ENCODE assay signal across 10 mouse cellular contexts in genomic region chr7:45523678-45524170, GRCm38 (mm10). TPM values are rescaled to one million over a fixed set of nuclear protein-coding genes. Genes with fewer than 3 reads are reported as not detected.
DNase-seq lines count a peak whose midpoint lies in the region; ATAC-seq and TF ChIP-seq lines count a peak whose summit lies in the region.
"Had no signal": no experiment of that assay in that cellular context is flagged by ENCODE, and none has a peak within 500 bp of the region (broad histone marks: within the 10 kb centered on the region; RNA-seq: fewer than 3 reads in every experiment).

No protein-coding gene starts in this region.

- peak overlapping the region; percentile 87 for H3K4me3 ChIP-seq in erythroblast, embryonic 14.5 days (replicated peaks)
- peak overlapping the region; percentile 26 for H3K4me3 ChIP-seq in lung, postnatal 0 days (ENCODE audit: low read depth, low read length)
- H3K4me3 ChIP-seq in intestine, embryonic 15.5 days (replicated peaks), result no peak overlapping the region

- H3K4me1 ChIP-seq in erythroblast, embryonic 14.5 days (ENCODE audit: control insufficient read depth), result peaks cover 48% of the 10 kb centered on the region
- peaks cover 9% of the 10 kb centered on the region for H3K4me1 ChIP-seq in lung, postnatal 0 days (ENCODE audit: insufficient read depth, low read depth, low read length)
- H3K4me1 ChIP-seq in intestine, embryonic 15.5 days (replicated peaks), result peaks cover 27% of the 10 kb centered on the region

- H3K9me3 ChIP-seq in erythroblast, embryonic 14.5 days (ENCODE audit: control insufficient read depth, low read length), result peaks cover 4% of the 10 kb centered on the region
- no peaks in the 10 kb centered on the region for H3K9me3 ChIP-seq in lung, postnatal 0 days (ENCODE audit: low read length)
- H3K9me3 ChIP-seq in intestine, embryonic 15.5 days, result no peaks in the 10 kb centered on the region

- TF ChIP-seq EP300 in lung, postnatal 0 days (IDR thresholded peaks at IDR 0.05), result no peak

- peaks cover 3% of the 10 kb centered on the region for H3K27me3 ChIP-seq in erythroblast, embryonic 14.5 days (ENCODE audit: control insufficient read depth)
- H3K27me3 ChIP-seq in lung, postnatal 0 days (replicated peaks; ENCODE audit: insufficient read depth, low read length), result no peaks in the 10 kb centered on the region
- H3K27me3 ChIP-seq in intestine, embryonic 15.5 days (replicated peaks), result no peaks in the 10 kb centered on the region
- no peaks in the 10 kb centered on the region; the same call in 1 of the 2 replicates for H3K27me3 ChIP-seq in splenic B cell, adult 2 months (ENCODE audit: control insufficient read depth, insufficient read depth, low read length, poor library complexity, severe bottlenecking)

- peak overlapping the region; percentile 49 for H3K4me2 ChIP-seq in lung, postnatal 0 days (replicated peaks; ENCODE audit: low read depth, low read length)
- peak overlapping the region; percentile 24 for H3K4me2 ChIP-seq in intestine, embryonic 15.5 days (replicated peaks)

- TF ChIP-seq CTCF in lung, postnatal 0 days (IDR thresholded peaks at IDR 0.05), result no peak

- H3K36me3 ChIP-seq in erythroblast, embryonic 14.5 days (ENCODE audit: control insufficient read depth), result peaks cover 69% of the 10 kb centered on the region
- H3K36me3 ChIP-seq in lung, postnatal 0 days (ENCODE audit: insufficient read depth, low read length), result peaks cover 5% of the 10 kb centered on the region; the same call in 1 of the 2 replicates
- H3K36me3 ChIP-seq in intestine, embryonic 15.5 days, result no peaks in the 10 kb centered on the region
- no peaks in the 10 kb centered on the region for H3K36me3 ChIP-seq in splenic B cell, adult 2 months (ENCODE audit: control insufficient read depth, insufficient read depth, low read length, poor library complexity, severe bottlenecking)

- ATAC-seq in erythroblast, adult 5-6 weeks (replicated peaks; ENCODE audit: low FRiP score, poor library complexity, severe bottlenecking), result no peak
- ATAC-seq in lung, postnatal 0 days, result no peak
- ATAC-seq in intestine, embryonic 15.5 days, result no peak
- ATAC-seq in activated CD4-positive, CD25-positive, alpha-beta regulatory T cell, adult 4 months, result no peak

- DNase-seq in lung, postnatal 0 days (ENCODE audit: low spot score), result no peak
- DNase-seq in lung, postnatal 4 days, result no peak
- peak; percentile 33 for DNase-seq in splenic B cell, adult 2 months (ENCODE audit: low read depth, low spot score)
- no peak for DNase-seq in layer of hippocampus, postnatal 14 days (ENCODE audit: low spot score in 2 of 2)
- DNase-seq: cerebellum, postnatal 36 days had no signal

- H3K9ac ChIP-seq in lung, postnatal 0 days (replicated peaks; ENCODE audit: low read depth), result no peak overlapping the region; the same call in 1 of the 2 replicates
- H3K9ac ChIP-seq in intestine, embryonic 15.5 days, result peak overlapping the region; percentile 32; the same call in 1 of the 2 replicates

- 79% methylated on average over 12 of the region's 13 CpGs for WGBS in lung, postnatal 0 days
- WGBS in intestine, embryonic 15.5 days, result 73% methylated on average over 13 of the region's 13 CpGs

- H3K27ac ChIP-seq in lung, postnatal 0 days (ENCODE audit: low read length), result no peak overlapping the region
- no peak overlapping the region; the same call in 1 of the 2 replicates for H3K27ac ChIP-seq in intestine, embryonic 15.5 days

RNA-seq across cellular contexts. Expression of gene Ppp1r15a, which starts 2.3 kb away (rescaled TPM):
- polyA plus RNA-seq in erythroblast, embryonic 14.5 days (2012), result 543 and 840 TPM in 2 replicates
- 1,095 and 1,392 TPM in 2 replicates for total RNA-seq in erythroblast, adult 5-6 weeks (2015; ENCODE audit: low replicate concordance)
- total RNA-seq in erythroblast, adult 5-6 weeks (2017; ENCODE audit: low replicate concordance), result 1,351 and 1,490 TPM in 2 replicates
- 36.6 and 39.1 TPM in 2 replicates for polyA plus RNA-seq in lung, postnatal 0 days (2015; fragmentation: Nextera tagmentation; extraction: Ambion mirVana)
- polyA plus RNA-seq in intestine, embryonic 15.5 days (2015; fragmentation: Nextera tagmentation; extraction: Ambion mirVana), result 16.5 and 17.0 TPM in 2 replicates
- total RNA-seq in layer of hippocampus, postnatal 14 days (2021), result 10 to 100 TPM; 27.8 to 29.5 TPM
- 10 to 100 TPM; 27.5 to 33.4 TPM for polyA plus RNA-seq in activated CD4-positive, CD25-positive, alpha-beta regulatory T cell, adult 4 months (2017; shearing (Covaris generic))

RNA-seq across cellular contexts. Expression of gene Plekha4, which starts 2.4 kb away (rescaled TPM):
- polyA plus RNA-seq in erythroblast, embryonic 14.5 days (2012), result 0.42 and 1.0 TPM in 2 replicates
- total RNA-seq in erythroblast, adult 5-6 weeks (2015; ENCODE audit: low replicate concordance), result 1.3 TPM in 1 of 2 replicates, not detected in the other
- 2.8 and 9.9 TPM in 2 replicates for total RNA-seq in erythroblast, adult 5-6 weeks (2017; ENCODE audit: low replicate concordance)
- 2.0 and 2.1 TPM in 2 replicates for polyA plus RNA-seq in lung, postnatal 0 days (2015; fragmentation: Nextera tagmentation; extraction: Ambion mirVana)
- polyA plus RNA-seq in intestine, embryonic 15.5 days (2015; fragmentation: Nextera tagmentation; extraction: Ambion mirVana), result 0.83 and 1.5 TPM in 2 replicates
- total RNA-seq in layer of hippocampus, postnatal 14 days (2021), result 1 to 10 TPM in 1 of 2 experiments, under 1 TPM in 1; 0.83 to 1.5 TPM
- polyA plus RNA-seq in activated CD4-positive, CD25-positive, alpha-beta regulatory T cell, adult 4 months (2017; shearing (Covaris generic)), result under 1 TPM in 1 of 2 experiments, not detected in 1; 0.79 TPM

RNA-seq across cellular contexts. Expression of gene Nucb1, which starts 13.5 kb away (rescaled TPM):
- 54.7 and 66.6 TPM in 2 replicates for polyA plus RNA-seq in erythroblast, embryonic 14.5 days (2012)
- 83.0 and 88.6 TPM in 2 replicates for total RNA-seq in erythroblast, adult 5-6 weeks (2015; ENCODE audit: low replicate concordance)
- 487 and 671 TPM in 2 replicates for total RNA-seq in erythroblast, adult 5-6 weeks (2017; ENCODE audit: low replicate concordance)
- polyA plus RNA-seq in lung, postnatal 0 days (2015; fragmentation: Nextera tagmentation; extraction: Ambion mirVana), result 203 and 213 TPM in 2 replicates
- polyA plus RNA-seq in intestine, embryonic 15.5 days (2015; fragmentation: Nextera tagmentation; extraction: Ambion mirVana), result 209 and 229 TPM in 2 replicates
- 100 to 1,000 TPM in 1 of 2 experiments, 10 to 100 TPM in 1; 97.1 to 109 TPM for total RNA-seq in layer of hippocampus, postnatal 14 days (2021)
- 100 to 1,000 TPM; 103 to 130 TPM for polyA plus RNA-seq in activated CD4-positive, CD25-positive, alpha-beta regulatory T cell, adult 4 months (2017; shearing (Covaris generic))

RNA-seq across cellular contexts. Expression of gene Hsd17b14, which starts 31.0 kb away (rescaled TPM):
- polyA plus RNA-seq in erythroblast, embryonic 14.5 days (2012), result 0.31 and 0.50 TPM in 2 replicates
- not detected in 2 replicates for total RNA-seq in erythroblast, adult 5-6 weeks (2015; ENCODE audit: low replicate concordance)
- not detected in 2 replicates for total RNA-seq in erythroblast, adult 5-6 weeks (2017; ENCODE audit: low replicate concordance)
- 0.95 and 1.4 TPM in 2 replicates for polyA plus RNA-seq in lung, postnatal 0 days (2015; fragmentation: Nextera tagmentation; extraction: Ambion mirVana)
- 2.1 and 2.8 TPM in 2 replicates for polyA plus RNA-seq in intestine, embryonic 15.5 days (2015; fragmentation: Nextera tagmentation; extraction: Ambion mirVana)
- total RNA-seq in layer of hippocampus, postnatal 14 days (2021), result not detected
- polyA plus RNA-seq in activated CD4-positive, CD25-positive, alpha-beta regulatory T cell, adult 4 months (2017; shearing (Covaris generic)), result not detected
- total RNA-seq: neutrophil, adult 5-6 weeks had no signal

RNA-seq across cellular contexts. Expression of gene Dhdh, which starts 35.1 kb away (rescaled TPM):
- 0.01 and 0.02 TPM in 2 replicates for polyA plus RNA-seq in erythroblast, embryonic 14.5 days (2012)
- total RNA-seq in erythroblast, adult 5-6 weeks (2015; ENCODE audit: low replicate concordance), result 3.3 TPM in 2 replicates
- total RNA-seq in erythroblast, adult 5-6 weeks (2017; ENCODE audit: low replicate concordance), result 2.1 and 2.3 TPM in 2 replicates
- polyA plus RNA-seq in lung, postnatal 0 days (2015; fragmentation: Nextera tagmentation; extraction: Ambion mirVana), result 3.5 and 4.5 TPM in 2 replicates
- 2.6 and 2.7 TPM in 2 replicates for polyA plus RNA-seq in intestine, embryonic 15.5 days (2015; fragmentation: Nextera tagmentation; extraction: Ambion mirVana)
- total RNA-seq in layer of hippocampus, postnatal 14 days (2021), result 1 to 10 TPM; 2.8 TPM
- 1 to 10 TPM in 1 of 2 experiments, under 1 TPM in 1; 0.61 to 1.3 TPM for polyA plus RNA-seq in activated CD4-positive, CD25-positive, alpha-beta regulatory T cell, adult 4 months (2017; shearing (Covaris generic))

Comparison
In these comparisons a context has a peak if more than half of its experiments do, and no peak if none do; other contexts are left out.
1. RNA of gene Ppp1r15a, which starts 2.3 kb away (polyA plus RNA-seq): 543 to 840 TPM in erythroblast, embryonic 14.5 days; 36.6 to 39.1 TPM in lung, postnatal 0 days, 27.5 to 33.4 TPM in activated CD4-positive, CD25-positive, alpha-beta regulatory T cell, adult 4 months and 16.5 to 17.0 TPM in intestine, embryonic 15.5 days; every median in the first group is over 10 times any median in the second.